Mouse (Mus musculus) hindbrain, embryonic 12.5 days (tissue): ENCODE data around the gene Ssx9. TPM values are rescaled to one million over a fixed set of nuclear protein-coding genes. Genes with fewer than 3 reads are reported as not detected.
"Not testable (repeated sequence)": the region's sequence is repeated elsewhere in the genome, so short reads cannot be mapped to it uniquely, and the experiment has no call there.

Source experiments
- ATAC-seq: fragments of 200-750 bp; cut with Nextera tagmentation; 2 replicates; pipeline ENCODE4 v1.8.0; 2017; ENCODE audit warnings: moderate TSS enrichment; ENCODE audit not compliant: low FRiP score
- H3K27ac ChIP-seq: fragments of 300-500 bp; sonication (generic); 2 replicates; pipeline ENCODE4 v1.5.1; 2016; ENCODE audit warnings: mild to moderate bottlenecking
- H3K27me3 ChIP-seq: fragments of 300-500 bp; sonication (generic); 2 replicates; pipeline ENCODE4 v1.6.1; 2016; ENCODE audit warnings: mild to moderate bottlenecking
- H3K36me3 ChIP-seq: fragments of 300-500 bp; sonication (generic); 2 replicates; pipeline ENCODE4 v1.6.1; 2016; ENCODE audit warnings: mild to moderate bottlenecking
- H3K4me1 ChIP-seq: fragments of 300-500 bp; sonication (generic); 2 replicates; pipeline ENCODE4 v1.6.1; 2016
- H3K4me2 ChIP-seq: fragments of 300-500 bp; sonication (generic); replicated peaks from 2 replicates; pipeline ENCODE4 v1.6.1; 2016; ENCODE audit warnings: mild to moderate bottlenecking
- H3K4me3 ChIP-seq: fragments of 300-500 bp; sonication (generic); 2 replicates; pipeline ENCODE4 v1.5.1; 2016; ENCODE audit warnings: mild to moderate bottlenecking
- H3K9ac ChIP-seq: fragments of 300-500 bp; sonication (generic); 2 replicates; pipeline ENCODE4 v1.6.1; 2016; ENCODE audit warnings: mild to moderate bottlenecking, moderate library complexity
- H3K9me3 ChIP-seq: fragments of 300-500 bp; sonication (generic); replicated peaks from 2 replicates; pipeline ENCODE4 v1.6.1; 2016; ENCODE audit warnings: mild to moderate bottlenecking
- WGBS: fragments of 180-500 bp; shearing (Covaris S2); methylation state at CpG from one replicate; pipeline ENCODE4 v1.1.7; 2016; 5-methylcytosine and 5-hydroxymethylcytosine counted together
- polyA plus RNA-seq: library from polyadenylated mRNA; unstranded; fragments of >200 nt; fragmentation: Nextera tagmentation; extraction: Ambion mirVana; gene quantifications from 2 replicates; pipeline ENCODE4 v1.2.1, GENCODE M21; 2016

Ssx9 gene
- not detected in 2 replicates for polyA plus RNA-seq

- H3K4me3 ChIP-seq, H3K36me3 ChIP-seq, H3K27ac ChIP-seq, H3K4me1 ChIP-seq, H3K9me3 ChIP-seq, H3K9ac ChIP-seq, H3K27me3 ChIP-seq, ATAC-seq, H3K4me2 ChIP-seq: not testable (repeated sequence)
- 58% methylated on average over 2 of the region's 2 CpGs for WGBS
Measured at GRCm38 (mm10) chrX:8748132-8748531, at the start of gene Ssx9. Gene Ssx9 (plus strand): TSS chrX:8748432.

GRCm38 (mm10) chrX:8732907-8733306 is 15.3 kb upstream of the Ssx9 start:
- Histone ChIP-seq H3K9ac (no peak overlapping the region), H3K4me1 (no peaks in the 10 kb centered on the region), H3K4me2 (no peak overlapping the region), H3K27me3 (no peaks in the 10 kb centered on the region), H3K36me3 (no peaks in the 10 kb centered on the region), H3K9me3 (0 out of 2 replicates have a peak, but pooled peaks cover 8% of the 10 kb centered on the region), H3K27ac (no peak overlapping the region), H3K4me3 (no peak overlapping the region)
- no peak for ATAC-seq
- 61% methylated on average over 5 of the region's 5 CpGs for WGBS

GRCm38 (mm10) chrX:8803391-8803790 is 55.2 kb downstream of the Ssx9 start, which contains the start of gene Ssxb5:
Gene Ssxb5 (plus strand): TSS chrX:8803691.
- not testable (repeated sequence) for H3K27ac ChIP-seq, H3K4me1 ChIP-seq, ATAC-seq, H3K4me3 ChIP-seq, H3K4me2 ChIP-seq, H3K27me3 ChIP-seq, H3K36me3 ChIP-seq, H3K9ac ChIP-seq
- WGBS = 78% methylated on average over 4 of the region's 4 CpGs
- H3K9me3 ChIP-seq = peaks cover 10% of the 10 kb centered on the region

Other genes with a start within 250 kb of the Ssx9 start
- not detected in 2 replicates for gene Gm14459, start 223.5 kb upstream of the Ssx9 start, polyA plus RNA-seq
- gene Ssxb6, start 200.2 kb upstream of the Ssx9 start, polyA plus RNA-seq = not detected in 2 replicates
- gene Ssxb3, start 156.6 kb upstream of the Ssx9 start, polyA plus RNA-seq = not detected in 2 replicates
- not detected in 2 replicates for gene Ssxb8, start 57.6 kb upstream of the Ssx9 start, polyA plus RNA-seq
- not detected in 2 replicates for gene Ssxb5, start 55.3 kb downstream of the Ssx9 start, polyA plus RNA-seq
- not detected in 2 replicates for gene Gm6592, start 95.6 kb downstream of the Ssx9 start, polyA plus RNA-seq
- gene Gm5751, start 125.8 kb downstream of the Ssx9 start, polyA plus RNA-seq = not detected in 2 replicates
- 16.6 and 17.2 TPM in 2 replicates for gene B630019K06Rik, start 143.9 kb downstream of the Ssx9 start, polyA plus RNA-seq
- gene Fthl17b, start 214.5 kb downstream of the Ssx9 start, polyA plus RNA-seq = not detected in 2 replicates
- gene Fthl17c, start 228.1 kb downstream of the Ssx9 start, polyA plus RNA-seq = not detected in 2 replicates
- not detected in 2 replicates for gene Fthl17d, start 238.3 kb downstream of the Ssx9 start, polyA plus RNA-seq